Mouse (Mus musculus) gastrocnemius, adult 8-10 months (tissue): ENCODE measurements around the gene Aspa. TPM values are rescaled to one million over a fixed set of nuclear protein-coding genes. Genes with fewer than 3 reads are reported as not detected.
"Not testable (repeated sequence)": the region's sequence is repeated elsewhere in the genome, so short reads cannot be mapped to it uniquely, and the experiment has no call there.

ENCODE experiments used
- DNase-seq, 2 experiments: peaks; one replicate each; pipeline ENCODE4 v3.0.0; 2022; ENCODE audit warnings: low spot score in 2 of 2
- total RNA-seq, 4 experiments: library from RNA; stranded (reverse); gene quantifications; 2 replicates each; pipeline ENCODE4 v1.2.4; 2022

Gene Aspa
- total RNA-seq, result 1 to 10 TPM; 3.0 to 7.3 (median 4.5) TPM

- DNase-seq, result no peak
These were observed at the start of gene Aspa, which contains the start of the genes Gm49340 and Spata22 for GRCm38 (mm10) chr11:73329442-73329841. Gene Aspa (minus strand): TSS chr11:73329596. Gene Gm49340 (plus strand): TSS chr11:73329741. Gene Spata22 (plus strand): TSS chr11:73329741.

GRCm38 (mm10) chr11:73370946-73371345 is 41.5 kb upstream of the Aspa start, which contains the start of gene Olfr376:
Gene Olfr376 (plus strand): TSS chr11:73371246.
- DNase-seq, result no peak

- DNase-seq, result no peak
These were observed 21.1 kb upstream of the Aspa start, which contains the start of gene Olfr20 for GRCm38 (mm10) chr11:73350483-73350882. Gene Olfr20 (plus strand): TSS chr11:73350783.

DNA sequence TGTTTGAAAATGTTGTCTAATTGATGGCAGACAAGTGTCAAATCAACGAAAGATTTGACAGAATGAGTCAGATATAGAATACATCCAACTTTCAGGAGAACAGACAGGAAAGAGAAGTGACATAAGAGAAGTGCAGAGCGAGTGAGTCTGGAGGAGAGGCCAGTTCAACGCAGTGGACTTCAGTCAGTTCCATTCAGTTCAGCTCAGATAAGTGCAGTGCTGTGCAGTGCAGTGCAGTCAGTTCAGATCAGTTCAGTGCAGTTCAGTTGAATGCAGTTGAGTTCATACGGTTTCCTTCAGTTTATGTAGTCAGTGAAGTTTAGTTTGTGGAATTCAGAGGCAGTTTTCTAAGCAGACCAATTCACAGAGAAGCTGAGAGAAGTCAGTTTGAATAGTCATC is 7.5 kb upstream of the Aspa start:
- DNase-seq, result no peak

DNA sequence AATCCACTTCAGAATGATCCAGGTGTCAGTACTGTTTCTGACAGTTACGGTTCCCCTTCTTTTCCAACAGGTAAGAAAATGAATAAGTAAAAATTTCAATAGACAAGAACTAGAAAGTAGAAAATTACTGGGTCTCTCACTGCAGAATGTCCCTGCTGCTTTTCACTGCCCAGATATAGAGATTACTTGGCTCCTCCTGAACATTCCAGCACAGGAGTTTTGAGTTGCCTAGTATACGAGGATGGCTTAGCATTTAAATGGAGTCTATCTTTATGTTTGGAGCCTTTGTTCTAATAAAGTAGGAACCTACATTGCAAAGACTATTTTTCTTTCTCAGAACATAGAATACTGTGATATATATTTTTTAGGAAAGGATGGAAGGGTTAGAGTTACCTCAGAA is 4.0 kb upstream of the Aspa start:
- DNase-seq, result no peak

- DNase-seq, result no peak
These were observed 2.0 kb downstream of the Aspa start for GRCm38 (mm10) chr11:73327361-73327760.

- no peak for DNase-seq
These were observed 2.9 kb downstream of the Aspa start for GRCm38 (mm10) chr11:73326485-73326886.

DNA sequence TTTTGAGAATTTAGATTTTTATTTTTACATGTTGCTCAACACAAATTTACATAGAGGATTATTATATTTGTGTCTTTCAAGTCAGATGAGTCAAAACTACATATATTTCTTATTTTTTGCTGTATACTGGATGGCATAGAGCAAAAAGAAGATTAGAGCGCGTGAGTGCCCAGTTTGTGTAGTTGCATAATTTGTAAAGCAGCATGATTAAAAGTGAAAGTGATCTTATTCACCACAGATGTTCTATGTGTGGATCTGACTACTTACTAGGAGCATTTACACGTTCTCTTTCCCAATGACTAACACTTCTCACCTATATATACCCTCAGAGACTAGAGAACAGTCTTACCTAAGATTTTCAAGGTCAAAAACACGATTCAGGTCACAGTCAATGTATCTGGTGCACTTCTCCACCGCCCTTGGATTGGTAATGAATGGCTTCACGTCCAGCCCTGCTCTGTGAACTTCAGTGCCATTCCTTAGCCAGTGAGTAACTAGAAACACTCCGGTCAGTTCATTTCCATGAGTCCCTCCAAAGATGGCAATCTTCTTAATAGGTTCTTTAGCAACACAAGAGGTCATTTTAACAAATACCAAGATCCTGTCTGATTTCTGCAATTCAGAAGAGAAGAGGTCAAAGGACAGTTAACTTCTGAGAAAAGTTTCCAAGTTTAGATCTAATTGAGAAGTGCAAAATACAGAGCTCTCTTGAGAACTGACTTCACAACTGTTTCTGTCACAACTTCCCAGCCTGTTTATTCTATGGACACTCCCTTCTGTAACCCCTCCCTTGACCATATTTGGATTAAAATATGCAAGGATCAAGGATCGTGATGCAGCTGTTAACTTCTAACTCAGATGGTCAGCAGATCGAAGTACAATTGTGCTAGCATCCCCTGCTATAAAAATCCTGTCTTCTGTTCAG is 5.2 kb downstream of the Aspa start:
- DNase-seq, result no peak

DNA sequence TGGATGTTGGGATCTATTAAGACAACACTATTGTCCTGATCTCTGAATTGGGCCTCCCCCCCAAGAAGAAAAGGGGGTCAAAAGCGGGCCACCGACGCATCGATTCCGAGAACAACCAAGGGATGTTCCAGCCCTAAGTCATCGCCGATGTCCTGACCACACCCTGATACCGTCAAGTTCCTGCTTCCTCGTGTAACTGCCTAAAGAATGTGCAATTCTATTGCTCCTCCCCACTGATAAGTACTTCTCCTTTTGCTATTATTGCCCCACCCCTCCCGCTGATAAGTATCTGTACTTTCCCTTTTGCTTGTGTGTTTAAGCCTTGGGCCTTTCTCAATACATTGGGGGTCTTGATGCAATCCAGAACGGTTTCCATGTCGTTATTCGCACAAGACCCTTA is 8.3 kb downstream of the Aspa start:
- not testable (repeated sequence) for DNase-seq

DNA sequence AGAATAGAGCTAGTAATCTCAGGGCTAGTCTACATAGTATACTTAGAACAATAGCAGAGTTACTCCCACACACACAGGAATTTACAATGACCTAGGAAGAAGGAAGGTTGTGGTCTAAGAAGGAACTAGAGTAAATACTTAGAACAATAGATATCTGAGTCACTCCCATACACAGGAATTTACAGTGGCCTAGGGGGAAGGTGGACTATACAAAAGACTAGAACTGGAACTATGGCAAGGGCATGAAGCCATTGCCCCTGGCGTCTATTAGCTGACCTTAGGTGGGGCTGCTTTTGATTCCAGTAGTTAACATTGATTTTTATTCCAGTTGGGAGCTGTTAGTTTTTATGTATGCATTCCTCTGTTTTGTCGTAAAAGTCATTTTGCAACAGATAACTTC is 10.8 kb downstream of the Aspa start:
- DNase-seq, result not testable (repeated sequence)

GRCm38 (mm10) chr11:73315961-73316360 is 13.4 kb downstream of the Aspa start:
- no peak for DNase-seq

GRCm38 (mm10) chr11:73303123-73303522 is 26.3 kb downstream of the Aspa start:
- no peak for DNase-seq

DNA sequence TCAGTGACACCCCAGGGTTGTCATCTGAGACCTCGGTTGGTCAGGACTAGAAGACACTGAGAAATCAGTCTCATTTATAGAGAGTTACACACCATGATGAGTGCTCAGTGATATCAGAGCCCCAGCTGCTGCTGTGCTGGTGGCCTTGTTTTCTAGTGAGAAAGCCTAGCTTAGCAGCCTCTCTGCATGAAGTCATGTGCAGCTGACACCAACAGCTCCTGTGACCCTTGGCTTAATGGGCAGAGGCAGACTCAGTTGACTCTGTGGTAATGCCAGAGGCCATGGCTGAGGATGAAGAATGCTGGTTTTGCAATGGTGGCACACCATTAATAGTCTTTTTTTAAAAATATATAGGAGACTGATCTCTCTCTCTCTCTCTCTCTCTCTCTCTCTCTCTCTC is 39.8 kb downstream of the Aspa start:
- DNase-seq, result no peak

GRCm38 (mm10) chr11:73284351-73284750 is 45.0 kb downstream of the Aspa start:
- DNase-seq, result no peak

DNA sequence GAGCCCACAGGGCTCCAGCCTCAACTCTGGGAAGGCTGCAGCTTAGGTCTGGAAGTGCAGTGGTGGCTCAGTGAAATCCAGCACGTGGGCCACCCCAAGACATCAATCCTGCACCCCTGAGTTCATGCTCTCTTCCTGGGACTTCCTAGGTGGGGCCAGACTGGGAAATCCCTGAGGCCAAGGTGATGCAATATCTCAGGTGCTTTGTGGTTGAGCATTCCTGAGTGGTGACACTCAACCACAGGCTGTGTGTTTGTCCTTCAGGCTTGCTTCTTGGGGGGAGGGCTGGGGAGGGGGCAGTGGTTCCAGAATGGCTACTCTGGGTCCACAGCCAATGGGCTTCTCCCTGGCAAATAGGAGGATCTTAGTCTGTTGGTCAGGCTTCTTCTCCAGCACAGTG is 45.5 kb downstream of the Aspa start:
- DNase-seq, result no peak

GRCm38 (mm10) chr11:73283369-73283768 is 46.0 kb downstream of the Aspa start:
- no peak for DNase-seq

DNA sequence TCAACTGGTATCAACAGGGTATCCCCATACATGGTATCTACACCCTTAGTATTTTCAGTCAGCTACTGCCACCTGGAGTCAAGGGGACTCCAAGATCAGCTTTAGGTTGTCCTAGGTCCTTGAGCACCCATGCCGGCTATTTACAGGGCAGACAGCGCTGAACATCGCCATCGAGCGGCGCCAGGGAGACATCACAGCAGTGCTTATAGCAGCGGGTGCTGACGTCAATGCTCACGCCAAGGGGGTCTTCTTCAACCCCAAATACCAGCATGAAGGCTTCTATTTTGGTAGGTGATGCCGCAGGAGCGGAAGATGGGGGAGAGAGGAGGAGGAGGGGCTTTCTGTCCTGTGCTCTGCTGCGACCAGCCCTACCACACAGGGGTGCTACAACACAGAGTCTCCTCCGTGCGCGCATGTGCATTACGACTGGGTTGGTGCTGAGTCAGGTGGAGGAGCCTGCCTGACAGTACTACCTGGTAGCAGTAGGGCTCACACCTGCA is 47.8 kb downstream of the Aspa start:
- DNase-seq, result no peak

GRCm38 (mm10) chr11:73280710-73281109 is 48.7 kb downstream of the Aspa start:
- DNase-seq, result no peak

- DNase-seq, result no peak
These were observed 54.6 kb downstream of the Aspa start for GRCm38 (mm10) chr11:73274821-73275220.

DNA sequence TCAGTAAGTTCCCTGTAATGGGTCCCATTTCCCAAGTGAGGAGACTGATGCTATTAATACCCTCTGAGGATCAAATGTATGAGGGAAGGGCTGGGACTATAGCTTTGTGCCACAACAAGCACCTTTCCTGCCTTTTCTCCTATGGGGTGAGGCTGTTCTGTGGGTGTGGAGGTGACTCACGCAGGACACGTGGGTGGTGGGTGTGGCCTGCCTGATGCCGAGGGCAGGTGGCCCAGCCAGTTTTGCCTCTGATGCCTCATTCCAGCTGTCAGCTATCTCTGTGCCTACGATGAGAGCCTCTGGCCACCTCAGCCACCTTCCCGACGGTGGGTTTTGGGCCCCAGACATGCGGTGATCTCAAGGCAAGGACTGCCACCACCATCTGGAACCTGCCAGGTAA is 62.1 kb downstream of the Aspa start, which contains the start of gene Trpv3:
Trpv3 (plus strand) TSS at position 122 of the 400 bp plus-strand sequence.
- no peak for DNase-seq

DNA sequence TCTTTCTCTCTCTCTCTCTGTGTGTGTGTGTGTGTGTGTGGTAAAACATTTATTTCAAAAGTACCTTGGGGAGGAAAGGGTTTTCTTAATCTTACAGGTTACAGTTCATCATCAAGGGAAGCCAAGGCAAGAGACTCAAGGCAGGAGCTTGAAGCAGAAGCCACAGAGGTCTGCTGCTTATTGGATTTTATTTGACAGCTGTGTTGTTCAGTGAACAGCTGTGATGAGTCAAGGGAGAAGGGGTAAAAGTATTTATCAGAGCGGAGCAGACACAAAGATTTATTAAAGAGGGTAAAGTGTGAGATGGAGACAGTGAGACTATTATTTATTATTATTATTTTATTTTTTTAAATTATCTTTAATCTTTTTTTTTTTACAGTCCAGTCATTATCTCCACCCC is 68.0 kb downstream of the Aspa start:
- DNase-seq, result no peak

GRCm38 (mm10) chr11:73260457-73260856 is 68.9 kb downstream of the Aspa start:
- no peak for DNase-seq

GRCm38 (mm10) chr11:73258664-73259063 is 70.7 kb downstream of the Aspa start:
- no peak for DNase-seq
